Mouse (Mus musculus) small intestine, adult 10 weeks (tissue): ENCODE data around the gene Nsdhl. TPM values are rescaled to one million over a fixed set of nuclear protein-coding genes. Genes with fewer than 3 reads are reported as not detected.

Experiments used
- polyA plus RNA-seq: library from polyadenylated mRNA; stranded (reverse); fragments of 350-450 nt; fragmentation: Illumina TruSeq; extraction: RNeasy Lipid Tissue Mini Kit (QIAGEN cat#74804); gene quantifications from one replicate; pipeline ENCODE4 v1.2.3, GENCODE M21; 2014; ENCODE audit warnings: low replicate concordance

Gene Nsdhl
- polyA plus RNA-seq: 33.0 TPM

DNA sequence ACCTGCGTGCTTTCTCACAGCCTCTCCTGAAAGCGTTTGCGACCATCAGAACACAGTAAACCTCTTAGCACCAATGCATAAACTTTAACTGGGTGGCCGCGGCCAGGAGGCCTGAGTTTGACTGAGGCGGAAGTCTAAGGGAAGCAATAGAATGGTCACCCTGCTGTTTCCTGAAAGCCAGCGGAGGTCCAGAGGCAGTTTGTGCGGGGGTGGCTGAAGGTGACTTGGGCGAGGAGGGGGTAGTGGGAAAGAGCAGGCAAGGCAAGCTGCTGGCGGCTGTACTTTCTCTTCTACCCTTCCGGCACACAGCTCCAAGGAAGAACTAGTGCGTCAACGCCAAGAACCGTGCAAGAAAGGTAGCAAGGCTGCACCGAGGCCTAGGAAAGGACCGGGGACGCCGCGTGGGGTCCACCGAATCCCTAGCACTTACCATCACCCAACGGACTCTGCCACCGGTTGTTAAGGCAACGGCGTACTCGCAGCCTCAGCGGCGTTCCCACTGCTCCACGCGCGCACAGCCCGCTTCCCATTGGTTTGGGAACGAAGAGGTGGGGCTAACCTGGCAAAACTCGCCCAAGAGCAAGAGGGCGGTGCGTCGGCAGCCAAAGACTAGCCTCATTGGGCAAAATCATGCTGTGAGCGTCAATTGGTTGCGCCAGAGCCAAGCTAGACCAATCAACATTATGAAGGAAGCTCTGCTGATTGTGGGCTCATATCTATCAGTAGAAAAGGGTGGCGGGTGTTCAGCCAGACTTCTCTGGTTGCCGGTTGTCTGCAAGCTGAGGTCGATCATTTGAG lies at the start of gene Nsdhl, which contains the start of gene Cetn2:
Gene Nsdhl, plus strand, starts transcription at position 674 of the 798 bp plus-strand sequence.
Gene Cetn2, minus strand, starts transcription at position 528 of the 798 bp plus-strand sequence.

GRCm38 (mm10) chrX:72986841-72987519 lies 68.6 kb downstream of the Nsdhl start, which contains the start of gene Zfp185:
TSS of gene Zfp185 (plus strand) at chrX:72987339.

Other genes starting within 250 kb of the Nsdhl start
- gene Gabrq, start 93.4 kb upstream of the Nsdhl start, polyA plus RNA-seq: 0.30 TPM
- 79.3 TPM for gene Cetn2, start 146 bp upstream of the Nsdhl start, polyA plus RNA-seq
- 1.0 TPM for gene Zfp185, start 68.8 kb downstream of the Nsdhl start, polyA plus RNA-seq
- gene Pnma5, start 118.5 kb downstream of the Nsdhl start, polyA plus RNA-seq: not detected
- not detected for gene Pnma3, start 146.2 kb downstream of the Nsdhl start, polyA plus RNA-seq
- 7.1 TPM for gene Xlr4a, start 163.9 kb downstream of the Nsdhl start, polyA plus RNA-seq
- 8.7 TPM for gene Xlr3a, start 178.5 kb downstream of the Nsdhl start, polyA plus RNA-seq
- not detected for gene Gm14685, start 198.5 kb downstream of the Nsdhl start, polyA plus RNA-seq
- gene Xlr5b, start 230.2 kb downstream of the Nsdhl start, polyA plus RNA-seq: not detected
- not detected for gene DXBay18, start 230.9 kb downstream of the Nsdhl start, polyA plus RNA-seq